Mouse (Mus musculus): ENCODE data around the gene Rsph1. TPM values are rescaled to one million over a fixed set of nuclear protein-coding genes. Genes with fewer than 3 reads are reported as not detected.

The Rsph1 gene
- total RNA-seq, 2 experiments from 2014 or later = 1.7 to 2.1 TPM

DNA sequence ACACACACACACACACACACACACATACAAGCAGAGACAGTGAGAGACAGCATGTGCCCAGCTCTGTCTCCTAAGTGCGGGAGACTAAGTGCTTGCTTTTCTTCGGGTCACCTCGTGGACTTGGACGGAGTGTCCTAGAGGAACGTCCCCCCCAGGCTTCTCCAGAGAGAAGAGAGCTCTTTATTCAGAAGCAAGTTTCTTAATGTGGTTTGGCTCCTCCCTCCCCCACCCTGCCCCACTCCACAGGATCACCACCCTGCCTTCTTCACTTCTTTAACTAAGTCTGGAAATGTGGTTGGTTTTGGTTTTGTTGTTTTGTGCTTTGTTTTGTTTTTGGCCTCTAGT, 28.6 kb upstream of the Rsph1 start:
- intact Hi-C loops (cut with DNase I) = no loop called here

DNA sequence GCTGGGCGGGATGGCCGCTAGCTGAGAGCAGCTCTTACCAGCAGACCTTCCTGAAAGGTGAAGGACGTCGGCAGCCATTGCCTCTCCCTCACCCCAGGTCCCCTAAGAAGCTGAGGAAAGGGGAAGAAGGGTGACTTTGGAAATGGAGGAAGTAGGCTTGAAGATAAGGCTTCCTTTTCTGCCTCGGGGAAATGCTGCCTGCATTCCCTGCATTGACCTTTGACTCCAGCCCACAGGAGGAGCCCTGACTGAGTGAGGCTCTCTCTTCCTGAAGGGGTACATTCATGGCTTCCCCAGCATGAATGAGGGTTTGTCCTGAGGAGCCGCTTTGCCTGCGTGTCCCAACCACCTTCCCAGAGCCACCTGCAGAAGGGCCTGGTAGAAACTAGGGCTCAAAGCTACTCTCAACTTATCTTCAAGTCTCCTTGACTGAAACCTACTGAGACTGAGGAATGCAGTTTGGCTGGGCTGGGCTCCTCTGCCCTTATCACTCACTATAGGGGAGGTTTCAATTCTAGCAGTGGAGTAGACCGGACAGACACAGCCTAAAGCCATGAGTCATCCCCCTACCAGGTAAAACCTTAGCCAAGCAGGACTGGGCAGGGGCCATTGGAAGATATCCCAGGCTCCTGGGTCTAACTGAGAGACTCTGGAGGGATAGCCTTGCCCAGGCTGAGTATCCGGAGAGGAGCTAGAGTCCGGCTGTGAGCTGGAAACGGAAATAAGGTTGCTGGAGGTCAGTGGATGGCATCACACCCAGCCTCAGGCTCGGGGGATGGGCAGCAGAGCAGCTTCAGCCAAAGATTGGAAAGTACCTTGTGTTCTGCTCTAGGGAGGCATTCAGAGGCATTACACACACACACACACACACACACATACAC, 28.0 kb upstream of the Rsph1 start:
- intact Hi-C loops (cut with DNase I) = no loop called here
- DNase-seq (ENCODE audit: low spot score) = peak; percentile 47

More for the DNA sequence above, 28.6 kb upstream of the Rsph1 start:
- DNase-seq (ENCODE audit: low spot score) = no peak

DNA sequence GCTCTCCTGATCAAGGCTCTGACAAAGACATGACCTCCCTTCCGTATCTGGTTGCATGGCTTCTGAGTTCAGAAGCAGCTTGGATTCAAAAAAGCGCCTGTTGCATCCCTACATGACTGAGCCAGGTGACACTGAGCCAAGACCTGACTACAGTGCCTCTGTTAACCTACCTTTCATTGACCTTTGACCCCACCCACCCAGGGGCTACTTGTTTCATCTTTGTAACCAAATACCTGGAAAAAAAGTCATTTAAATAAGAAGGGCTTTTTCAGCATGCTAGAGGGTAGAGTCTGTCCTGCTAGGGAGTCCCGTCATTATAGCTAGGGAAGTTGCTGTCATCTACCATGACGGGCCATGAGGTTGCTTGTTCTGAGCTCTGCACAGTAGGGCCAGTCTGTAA, 26.2 kb upstream of the Rsph1 start:
- intact Hi-C loops (cut with DNase I) = no loop called here
- DNase-seq (ENCODE audit: low spot score) = no peak

DNA sequence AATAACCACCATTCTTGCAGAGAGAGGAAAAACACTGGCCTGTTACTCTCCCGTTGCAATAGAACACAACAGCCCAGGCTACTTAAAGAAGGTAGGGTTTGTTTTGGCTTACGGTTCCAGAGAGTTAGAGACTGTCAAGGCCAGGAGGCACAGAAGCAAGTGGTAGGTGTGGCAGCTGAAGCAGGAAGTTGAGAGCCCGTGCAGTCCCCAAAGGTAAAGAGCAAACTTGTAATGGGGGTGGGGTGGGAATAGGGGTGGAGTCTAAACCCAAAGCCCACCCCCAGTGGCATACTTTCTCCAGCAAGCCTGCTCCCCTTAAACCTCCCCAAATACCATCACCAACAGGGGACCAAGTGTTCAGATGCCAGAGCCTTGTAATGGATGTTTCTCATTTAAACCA, 23.6 kb upstream of the Rsph1 start:
- no peak for DNase-seq (ENCODE audit: low spot score)
- intact Hi-C loops (cut with DNase I) = no loop called here

DNA sequence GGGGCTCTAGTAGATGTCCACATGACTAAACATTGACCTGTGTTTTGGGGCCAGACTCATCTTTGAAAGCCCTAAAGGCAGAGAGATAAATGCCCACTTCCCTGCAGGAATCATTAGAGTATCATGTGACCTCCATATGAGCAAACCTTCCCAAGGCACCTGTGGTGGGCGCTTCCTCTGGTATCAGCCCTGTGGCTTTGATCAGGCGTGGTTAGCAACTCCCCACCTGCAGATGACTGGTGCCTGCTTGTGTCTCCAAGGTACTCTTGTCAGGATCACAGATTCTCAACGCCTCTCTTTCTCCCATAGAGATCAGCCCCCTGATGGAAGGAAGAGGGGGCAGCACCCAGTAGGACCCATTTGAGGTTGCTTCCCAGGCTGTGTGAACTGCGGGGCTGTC, 22.8 kb upstream of the Rsph1 start:
- DNase-seq (ENCODE audit: low spot score) = no peak
- intact Hi-C loops (cut with DNase I) = no loop called here

DNA sequence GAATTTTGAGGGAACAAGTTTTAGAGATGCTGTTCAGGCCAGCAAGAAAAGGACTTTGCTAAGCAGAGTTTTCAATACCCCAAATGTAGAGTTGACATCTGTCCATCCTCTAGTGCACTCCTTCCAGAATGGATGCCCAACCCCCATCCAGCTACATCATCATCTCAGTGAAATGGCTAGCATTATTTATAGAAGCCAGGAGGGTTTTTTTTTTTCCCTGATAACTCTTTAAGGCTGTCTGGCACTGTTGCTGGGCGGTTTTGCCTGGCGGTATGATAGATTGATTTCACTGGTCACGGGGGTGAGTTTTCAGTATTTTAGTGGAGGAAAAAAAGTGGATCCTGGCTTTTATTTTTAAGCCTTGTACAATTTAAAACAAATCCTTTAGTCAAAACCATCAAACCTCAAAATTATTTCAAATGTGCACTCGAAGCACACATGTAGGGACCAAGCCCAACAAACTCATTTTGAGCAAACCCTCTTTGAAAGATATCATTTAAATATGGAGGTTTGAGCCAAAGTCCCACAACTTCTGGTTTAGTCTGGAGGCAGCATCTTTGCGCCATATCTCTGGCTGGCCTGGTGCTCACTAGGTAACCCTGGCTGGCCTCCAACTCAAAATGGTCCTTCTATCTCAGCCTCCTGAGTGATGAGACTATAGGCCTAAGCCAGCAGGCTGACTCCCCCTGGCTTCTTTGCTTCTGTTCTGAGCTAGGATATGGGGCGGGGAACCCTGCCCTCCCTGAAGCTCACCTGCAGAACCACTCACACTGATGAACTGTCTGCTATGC, 21.4 kb upstream of the Rsph1 start:
- no peak for DNase-seq (ENCODE audit: low spot score)
- intact Hi-C loops (cut with DNase I) = no loop called here

DNA sequence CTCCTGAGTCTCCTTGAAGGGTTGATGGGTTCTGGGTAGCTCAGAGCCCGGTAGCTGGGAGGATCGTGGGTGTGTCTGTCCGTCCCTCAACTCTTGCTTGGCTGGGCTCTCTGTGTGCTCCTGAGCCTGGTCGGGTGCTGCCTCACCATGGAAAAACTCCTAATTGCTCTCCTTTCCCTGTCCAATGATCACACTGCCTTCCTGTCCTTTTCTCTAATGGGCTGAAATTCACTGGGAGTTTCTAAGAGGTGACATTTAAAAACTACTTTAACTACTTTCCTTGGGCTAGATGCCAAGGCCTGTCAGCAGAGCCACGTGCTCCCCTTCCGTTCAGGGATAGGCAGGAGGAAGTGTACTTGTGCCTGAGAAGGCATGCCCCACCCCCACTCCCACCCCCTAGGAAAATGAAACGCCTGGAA, 20.3 kb upstream of the Rsph1 start:
- DNase-seq (ENCODE audit: low spot score) = peak; percentile 51
- intact Hi-C loops (cut with DNase I) = no loop called here

DNA sequence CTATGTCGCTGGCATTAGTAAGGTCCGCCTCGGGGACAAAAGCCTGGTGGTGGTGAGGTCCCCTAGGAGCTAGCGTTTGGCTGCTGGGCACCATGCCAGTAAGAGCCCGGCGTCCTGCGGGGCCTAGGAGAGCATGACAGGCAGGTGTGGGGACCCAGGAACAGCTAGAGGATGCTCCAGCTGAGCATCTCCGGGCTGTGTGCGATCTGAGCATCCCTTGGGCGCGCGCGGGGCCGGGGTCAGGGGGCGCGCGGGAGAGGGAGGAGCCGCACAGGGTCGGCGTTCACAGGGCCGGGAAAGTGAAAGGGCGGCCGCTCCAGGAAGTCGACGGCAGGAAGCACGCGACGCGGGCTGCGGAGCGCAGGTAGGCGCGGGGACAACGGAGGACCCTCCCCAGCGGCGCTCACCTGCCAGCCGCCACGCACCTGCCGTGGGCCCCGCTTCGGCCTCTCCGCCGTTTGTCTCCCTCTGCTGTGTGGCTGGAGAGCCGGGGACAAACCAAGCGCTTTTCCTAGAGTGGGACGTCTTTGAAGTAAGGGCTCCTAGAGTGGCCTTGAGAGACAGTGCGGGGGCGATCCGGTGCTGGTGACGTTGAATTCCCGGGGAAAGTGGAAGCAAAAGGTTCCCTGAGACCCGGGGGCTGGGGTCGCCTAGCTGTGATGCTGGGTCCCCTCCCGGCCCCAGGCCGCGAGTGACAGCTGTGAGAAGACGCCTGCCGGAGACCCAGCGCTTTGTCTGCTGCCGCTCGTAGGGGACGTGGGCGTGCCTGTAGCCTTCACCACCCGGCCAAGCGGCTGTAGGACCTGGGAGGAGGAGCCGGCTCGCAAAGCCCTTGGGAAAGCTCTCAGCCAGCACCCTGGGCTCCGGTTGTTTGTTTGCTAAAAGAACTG, 19.0 kb upstream of the Rsph1 start:
- peak; percentile 66 for DNase-seq (ENCODE audit: low spot score)
- intact Hi-C loops (cut with DNase I) = no loop called here

DNA sequence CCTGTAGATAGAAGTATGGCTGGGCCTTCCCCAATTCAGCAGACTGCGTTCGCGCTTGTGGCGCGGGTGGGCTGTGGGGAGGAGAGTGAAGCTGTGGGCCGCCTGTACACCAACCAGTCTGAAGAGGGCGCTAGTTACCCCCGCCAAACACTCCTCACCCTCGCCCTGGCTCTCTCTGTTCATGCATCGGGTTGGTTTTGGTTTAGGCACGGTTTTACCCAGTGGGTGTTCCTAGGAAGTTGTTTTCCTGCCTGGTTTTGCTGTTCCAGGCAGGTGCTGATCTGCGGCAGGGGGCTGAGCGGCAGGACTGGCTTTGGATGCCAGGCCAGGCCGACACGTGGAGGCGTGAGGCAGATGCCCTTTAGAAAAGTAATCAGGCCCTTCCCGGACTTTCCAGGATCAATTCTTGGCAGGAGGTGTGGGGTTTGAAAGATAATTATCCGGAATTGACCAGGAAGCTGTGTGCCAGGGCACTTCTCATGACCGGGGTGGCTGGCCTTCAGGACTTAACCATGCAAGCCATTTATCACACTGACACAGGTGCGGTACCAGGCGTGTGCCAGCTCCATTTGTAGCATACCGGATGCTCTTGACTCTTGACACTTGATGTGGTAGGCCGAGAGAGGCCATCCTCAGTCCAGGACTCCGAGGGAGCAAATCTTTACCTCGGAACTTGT, 18.2 kb upstream of the Rsph1 start:
- DNase-seq (ENCODE audit: low spot score) = no peak
- intact Hi-C loops (cut with DNase I) = no loop called here

DNA sequence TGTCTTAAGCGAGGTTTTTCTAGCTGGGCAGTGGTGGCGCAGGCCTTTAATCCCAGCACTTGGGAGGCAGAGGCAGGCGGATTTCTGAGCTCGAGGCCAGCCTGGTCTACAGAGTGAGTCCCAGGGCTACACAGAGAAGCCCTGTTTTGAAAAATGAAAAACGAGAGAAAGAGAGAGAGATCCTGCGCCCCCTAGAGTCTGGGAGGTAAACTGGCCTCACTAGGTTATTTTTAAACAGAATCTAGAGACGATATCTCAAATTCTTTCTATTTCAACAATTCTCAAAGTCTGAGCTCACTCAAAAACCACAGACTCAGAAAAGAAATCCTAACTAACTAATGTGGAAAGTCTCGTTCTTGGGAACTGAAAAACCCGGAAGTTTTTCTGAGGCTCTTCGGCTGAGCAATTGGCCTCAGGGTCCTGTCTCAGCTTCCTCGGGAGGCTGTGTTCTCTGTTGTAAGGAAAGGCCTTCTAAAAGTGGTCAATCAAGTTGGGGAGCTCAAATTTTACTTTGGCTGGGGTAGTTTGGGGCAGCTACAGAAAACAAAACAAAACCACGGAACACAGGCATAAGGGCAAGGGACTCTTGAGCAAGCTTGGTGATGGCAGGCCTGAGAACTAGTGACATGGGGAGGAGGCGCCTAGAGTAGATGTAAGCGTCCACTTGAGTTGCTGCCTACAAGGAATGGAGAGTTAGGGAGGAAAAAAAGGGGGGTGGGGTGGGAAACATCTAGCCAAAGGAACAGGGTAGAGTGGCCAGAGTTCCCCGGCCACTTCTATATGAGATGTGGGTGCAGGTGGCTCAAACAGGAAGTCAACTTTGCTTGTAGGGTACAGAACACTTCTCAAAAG, 17.4 kb upstream of the Rsph1 start:
- intact Hi-C loops (cut with DNase I) = no loop called here
- DNase-seq (ENCODE audit: low spot score) = no peak

DNA sequence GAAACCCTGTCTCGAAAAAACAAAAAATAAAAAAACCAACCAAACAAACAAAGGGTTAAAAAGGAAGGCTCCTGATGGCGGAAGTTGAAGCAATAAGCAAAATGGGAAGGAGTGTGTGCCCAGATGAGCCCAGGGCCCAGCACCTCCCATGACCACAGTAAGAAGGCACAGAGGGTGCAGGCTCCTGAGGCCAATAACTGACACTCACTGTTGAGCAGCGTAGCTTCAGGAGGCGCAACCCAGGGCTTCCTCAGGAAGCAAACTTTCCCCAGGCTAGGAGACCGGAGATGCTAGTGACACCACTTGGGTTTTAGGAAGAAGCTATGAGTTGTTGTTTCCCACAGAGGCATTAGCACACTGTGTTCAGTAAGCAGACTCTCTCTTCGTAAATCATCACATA, 13.7 kb upstream of the Rsph1 start:
- intact Hi-C loops (cut with DNase I) = no loop called here
- no peak for DNase-seq (ENCODE audit: low spot score)

DNA sequence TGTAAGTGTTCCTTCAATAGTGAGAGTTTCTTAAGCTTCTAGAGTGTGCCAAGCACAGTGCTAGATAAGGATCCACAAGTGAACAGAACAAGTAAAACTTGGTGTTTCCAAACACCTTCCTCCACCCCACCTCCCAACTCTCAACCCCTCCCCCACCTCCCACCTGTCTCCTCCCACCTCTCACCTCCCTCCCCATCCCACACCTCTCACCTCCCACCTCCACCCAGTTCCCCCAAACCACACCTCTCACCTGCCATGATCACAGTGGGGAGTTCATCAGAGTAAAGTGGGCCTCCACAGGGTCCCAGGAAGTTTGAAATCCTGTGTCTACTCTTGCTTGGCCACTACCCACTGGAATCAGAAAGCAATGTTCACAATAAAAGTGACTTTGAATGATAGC, 13.1 kb upstream of the Rsph1 start:
- no peak for DNase-seq (ENCODE audit: low spot score)
- intact Hi-C loops (cut with DNase I) = no loop called here

DNA sequence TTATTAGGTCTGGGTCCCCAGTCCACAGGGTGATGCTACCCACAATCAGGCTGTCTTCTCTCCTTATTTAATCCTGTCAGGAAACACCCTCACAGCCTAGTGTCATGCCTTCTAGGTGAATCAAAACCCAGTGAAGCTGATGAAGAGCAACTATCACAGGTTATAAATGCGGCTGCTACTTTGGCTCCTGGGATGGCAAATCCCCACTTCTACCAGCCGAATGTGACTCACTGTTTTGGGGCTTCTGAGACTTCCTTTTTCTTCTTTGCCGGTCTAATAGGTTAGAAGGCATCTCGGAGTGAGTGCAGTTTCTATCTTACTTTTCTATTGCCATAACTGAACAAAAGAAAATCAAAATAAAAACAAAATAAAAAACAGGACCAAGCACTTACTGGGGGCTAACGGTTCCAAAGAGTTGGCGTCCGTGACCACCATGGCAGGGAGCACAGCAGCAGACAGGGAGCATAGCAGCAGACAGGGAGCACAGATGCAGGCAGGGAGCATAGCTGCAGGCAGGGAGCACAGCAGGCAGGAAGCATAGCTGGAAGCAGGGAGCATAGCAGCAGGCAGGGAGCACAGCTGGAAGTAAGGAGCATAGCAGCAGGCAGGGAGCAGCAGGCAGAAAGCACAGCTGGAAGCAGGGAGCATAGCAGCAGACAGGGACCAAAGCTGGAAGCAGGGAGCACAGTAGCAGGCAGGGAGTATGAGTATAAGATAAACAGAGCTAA, 12.0 kb upstream of the Rsph1 start:
- DNase-seq (ENCODE audit: low spot score) = no peak
- intact Hi-C loops (cut with DNase I) = no loop called here

DNA sequence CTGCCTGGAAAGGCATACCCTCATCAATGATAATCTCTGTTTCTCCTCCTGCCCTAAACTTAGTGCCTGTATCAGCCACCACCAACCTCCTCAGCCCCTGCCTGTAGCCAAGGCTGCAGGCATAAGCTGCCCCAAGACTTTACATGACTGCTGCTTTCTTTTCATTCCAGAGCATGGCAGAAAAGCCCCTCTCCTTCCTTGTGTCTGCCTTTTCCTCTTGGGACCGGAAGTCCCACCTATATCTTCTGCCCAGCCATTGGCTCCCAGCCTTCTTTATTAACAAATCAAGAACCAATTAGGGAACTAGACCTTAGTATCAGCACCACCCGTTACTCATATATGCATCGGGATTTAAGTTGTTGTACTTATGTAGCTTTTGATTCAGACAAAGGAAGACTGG, 10.0 kb upstream of the Rsph1 start:
- DNase-seq (ENCODE audit: low spot score) = no peak
- intact Hi-C loops (cut with DNase I) = no loop called here

DNA sequence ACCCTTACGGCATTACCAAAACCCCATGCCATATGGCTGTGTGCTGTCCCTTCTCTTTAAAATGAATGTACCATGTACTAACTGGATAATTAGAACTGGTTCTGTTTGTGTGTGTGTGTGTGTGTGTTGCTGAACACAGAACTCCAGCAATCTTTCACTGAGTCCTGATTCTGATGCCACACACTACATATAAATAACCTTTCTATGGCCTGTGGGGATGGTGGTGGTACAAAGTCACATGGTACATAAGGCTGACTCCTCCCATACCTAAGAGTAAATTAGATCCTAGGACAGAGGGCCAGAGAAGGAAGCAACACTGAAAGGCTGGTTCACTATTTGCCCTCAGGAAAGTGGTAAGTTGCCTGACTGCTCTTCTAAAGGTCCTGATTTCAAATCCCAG, 9.3 kb upstream of the Rsph1 start, which contains the start of gene Slc37a1:
TSS of gene Slc37a1 (plus strand) at position 301 of the 400 bp plus-strand sequence.
- intact Hi-C loops (cut with DNase I) = no loop called here

DNA sequence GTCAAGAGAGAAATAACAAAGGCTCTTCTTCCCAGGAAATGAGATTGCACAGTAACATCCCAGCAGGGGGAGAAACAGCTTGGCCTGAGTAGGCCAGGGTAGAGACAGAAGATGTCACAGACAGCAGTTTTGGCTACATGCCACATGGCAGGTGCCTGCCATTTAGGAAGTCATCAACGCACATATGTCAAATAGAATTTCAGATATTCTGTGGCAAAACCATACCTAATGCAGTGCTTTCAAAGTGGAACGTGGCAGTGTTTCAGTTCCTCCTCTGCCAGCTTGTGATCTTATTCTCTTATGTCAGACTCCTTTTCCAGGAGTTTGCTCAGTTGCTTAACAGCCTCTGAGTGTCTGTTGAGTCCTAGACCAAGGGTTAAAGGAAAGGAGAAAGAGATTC, 8.7 kb upstream of the Rsph1 start:
- DNase-seq (ENCODE audit: low spot score) = no peak
- intact Hi-C loops (cut with DNase I) = no loop called here

More for the DNA sequence above, 9.3 kb upstream of the Rsph1 start, which contains the start of gene Slc37a1:
- DNase-seq (ENCODE audit: low spot score) = no peak

DNA sequence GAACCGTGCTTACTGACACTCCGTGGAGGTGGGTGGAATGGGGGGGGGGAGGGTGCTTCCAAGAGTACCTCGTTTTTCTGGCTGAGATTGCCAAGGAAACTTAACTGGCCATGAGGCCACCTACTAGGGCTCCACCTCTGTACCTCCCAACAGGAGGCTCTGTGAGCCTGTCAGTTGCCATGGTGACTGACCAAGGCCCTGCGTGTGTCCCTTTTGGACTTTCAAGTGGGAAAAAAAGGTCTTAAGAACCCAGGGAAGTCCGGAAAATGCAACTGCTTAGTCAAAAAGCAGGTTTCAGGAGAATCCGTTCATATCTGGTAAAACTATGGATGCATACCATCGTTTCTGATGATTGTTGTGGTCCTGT, 5.5 kb upstream of the Rsph1 start:
- no peak for DNase-seq (ENCODE audit: low spot score)
- intact Hi-C loops (cut with DNase I) = loop anchor here (2.0 kb wide), 1 partner anchor 22 kb away; no protein-coding TSS in a partner anchor
